Mouse (Mus musculus): ENCODE measurements around the gene Tcf20. TPM values are rescaled to one million over a fixed set of nuclear protein-coding genes. Genes with fewer than 3 reads are reported as not detected.

The Tcf20 gene
- polyA plus RNA-seq, 2 experiments: 14.6 to 28.9 TPM

GRCm38 (mm10) chr15:82983416-82984026, 4.2 kb downstream of the Tcf20 start:
- no peak for TF ChIP-seq POLR2A (IDR thresholded peaks at IDR 0.05; ENCODE audit: borderline replicate concordance, extremely low read depth, insufficient read depth, insufficient read length)
- peak; percentile 58 for ATAC-seq (ENCODE audit: low FRiP score, low read depth)
- 2% methylated on average over 9 of the region's 9 CpGs for WGBS

GRCm38 (mm10) chr15:82982724-82983415, 4.8 kb downstream of the Tcf20 start:
- ATAC-seq (ENCODE audit: low FRiP score, low read depth) (peak; percentile 51), DNase-seq (ENCODE audit: low spot score) (peak; percentile 87)
- WGBS: 4% methylated on average over 16 of the region's 18 CpGs
- H3K9ac ChIP-seq (ENCODE audit: low read depth, low read length, severe bottlenecking): no peak overlapping the region
- no peaks in the 10 kb centered on the region for H3K27me3 ChIP-seq (ENCODE audit: control insufficient read depth, insufficient read depth, low read length)
- H3K4me3 ChIP-seq (replicated peaks; ENCODE audit: low read length): peak overlapping the region; percentile 12
- H3K4me1 ChIP-seq (ENCODE audit: control insufficient read depth, insufficient read depth, low read length): peaks cover 48% of the 10 kb centered on the region
- no peaks in the 10 kb centered on the region for H3K9me3 ChIP-seq (ENCODE audit: control insufficient read depth, low read length)
- TF ChIP-seq POLR2A (IDR thresholded peaks at IDR 0.05; ENCODE audit: borderline replicate concordance, extremely low read depth, insufficient read depth, insufficient read length): no peak
- peak overlapping the region; percentile 42 for H3K4me2 ChIP-seq (replicated peaks; ENCODE audit: low read depth, low read length, severe bottlenecking)
- H3K36me3 ChIP-seq (ENCODE audit: control insufficient read depth, insufficient read depth, low read length): no peaks in the 10 kb centered on the region
- H3K27ac ChIP-seq (replicated peaks; ENCODE audit: low read depth, low read length): peak overlapping the region; percentile 62

More at GRCm38 (mm10) chr15:82983416-82984026, 4.2 kb downstream of the Tcf20 start:
- Histone ChIP-seq H3K36me3 (ENCODE audit: control insufficient read depth, insufficient read depth, low read length) (no peaks in the 10 kb centered on the region), H3K27ac (replicated peaks; ENCODE audit: low read depth, low read length) (peak overlapping the region; percentile 34), H3K4me3 (replicated peaks; ENCODE audit: low read length) (peak overlapping the region; percentile 9; the same call in 1 of the 2 replicates), H3K9ac (ENCODE audit: low read depth, low read length, severe bottlenecking) (no peak overlapping the region), H3K4me1 (ENCODE audit: control insufficient read depth, insufficient read depth, low read length) (peaks cover 54% of the 10 kb centered on the region), H3K4me2 (replicated peaks; ENCODE audit: low read depth, low read length, severe bottlenecking) (peak overlapping the region; percentile 42), H3K27me3 (ENCODE audit: control insufficient read depth, insufficient read depth, low read length) (no peaks in the 10 kb centered on the region), H3K9me3 (ENCODE audit: control insufficient read depth, low read length) (no peaks in the 10 kb centered on the region)
- DNase-seq (ENCODE audit: low spot score): peak; percentile 87

- DNase-seq (ENCODE audit: low spot score) (no peak), ATAC-seq (ENCODE audit: low FRiP score, low read depth) (no peak)
- Histone ChIP-seq H3K9ac (ENCODE audit: low read depth, low read length, severe bottlenecking) (peak overlapping the region; percentile 17; the same call in 1 of the 2 replicates), H3K4me1 (ENCODE audit: control insufficient read depth, insufficient read depth, low read length) (peaks cover 42% of the 10 kb centered on the region), H3K4me2 (replicated peaks; ENCODE audit: low read depth, low read length, severe bottlenecking) (peak overlapping the region; percentile 42), H3K27me3 (ENCODE audit: control insufficient read depth, insufficient read depth, low read length) (no peaks in the 10 kb centered on the region), H3K36me3 (ENCODE audit: control insufficient read depth, insufficient read depth, low read length) (no peaks in the 10 kb centered on the region), H3K9me3 (ENCODE audit: control insufficient read depth, low read length) (no peaks in the 10 kb centered on the region), H3K4me3 (replicated peaks; ENCODE audit: low read length) (0 out of 2 replicates have a peak overlapping the region, but pooled peaks have one; percentile 5), H3K27ac (replicated peaks; ENCODE audit: low read depth, low read length) (peak overlapping the region; percentile 62)
- TF ChIP-seq POLR2A (IDR thresholded peaks at IDR 0.05; ENCODE audit: borderline replicate concordance, extremely low read depth, insufficient read depth, insufficient read length): no peak
- 14% methylated on average over 15 of the region's 15 CpGs for WGBS
These were observed 5.8 kb downstream of the Tcf20 start for GRCm38 (mm10) chr15:82981676-82982520.

- no peak overlapping the region for H3K4me3 ChIP-seq (replicated peaks; ENCODE audit: low read length)
These were observed 8.1 kb downstream of the Tcf20 start for GRCm38 (mm10) chr15:82979531-82979930.

GRCm38 (mm10) chr15:82974471-82974870, 13.2 kb downstream of the Tcf20 start:
- Histone ChIP-seq H3K9me3 (ENCODE audit: control insufficient read depth, low read length) (no peaks in the 10 kb centered on the region), H3K27ac (replicated peaks; ENCODE audit: low read depth, low read length) (no peak overlapping the region), H3K4me1 (ENCODE audit: control insufficient read depth, insufficient read depth, low read length) (peaks cover 3% of the 10 kb centered on the region), H3K9ac (ENCODE audit: low read depth, low read length, severe bottlenecking) (no peak overlapping the region), H3K27me3 (ENCODE audit: control insufficient read depth, insufficient read depth, low read length) (no peaks in the 10 kb centered on the region), H3K36me3 (ENCODE audit: control insufficient read depth, insufficient read depth, low read length) (no peaks in the 10 kb centered on the region), H3K4me2 (replicated peaks; ENCODE audit: low read depth, low read length, severe bottlenecking) (no peak overlapping the region), H3K4me3 (replicated peaks; ENCODE audit: low read length) (no peak overlapping the region)
- no peak for ATAC-seq (ENCODE audit: low FRiP score, low read depth)
- WGBS: 63% methylated on average over 1 of the region's 1 CpGs
- no peak for DNase-seq (ENCODE audit: low spot score)
- TF ChIP-seq POLR2A (IDR thresholded peaks at IDR 0.05; ENCODE audit: borderline replicate concordance, extremely low read depth, insufficient read depth, insufficient read length): no peak

More at GRCm38 (mm10) chr15:82979531-82979930, 8.1 kb downstream of the Tcf20 start:
- H3K27ac ChIP-seq (replicated peaks; ENCODE audit: low read depth, low read length): no peak overlapping the region
- no peak overlapping the region for H3K9ac ChIP-seq (ENCODE audit: low read depth, low read length, severe bottlenecking)
- no peak overlapping the region for H3K4me2 ChIP-seq (replicated peaks; ENCODE audit: low read depth, low read length, severe bottlenecking)
- no peaks in the 10 kb centered on the region for H3K36me3 ChIP-seq (ENCODE audit: control insufficient read depth, insufficient read depth, low read length)
- WGBS: 95% methylated on average over 1 of the region's 1 CpGs
- H3K4me1 ChIP-seq (ENCODE audit: control insufficient read depth, insufficient read depth, low read length): peaks cover 33% of the 10 kb centered on the region
- no peaks in the 10 kb centered on the region for H3K27me3 ChIP-seq (ENCODE audit: control insufficient read depth, insufficient read depth, low read length)
- no peak for TF ChIP-seq POLR2A (IDR thresholded peaks at IDR 0.05; ENCODE audit: borderline replicate concordance, extremely low read depth, insufficient read depth, insufficient read length)
- DNase-seq (ENCODE audit: low spot score): no peak
- H3K9me3 ChIP-seq (ENCODE audit: control insufficient read depth, low read length): no peaks in the 10 kb centered on the region
- ATAC-seq (ENCODE audit: low FRiP score, low read depth): no peak

Data from limb, embryonic 14.5 days (tissue).